Mouse (Mus musculus) cerebellum, adult 2 months (tissue): ENCODE data around the gene Nkx2-2.

Source experiments
- CTCF ChIP-seq: fragments of 200-500 bp; IDR thresholded peaks from 2 replicates; pipeline ENCODE4 v1.5.1; 2011; ENCODE audit warnings: low read depth, mild to moderate bottlenecking, control low read depth, low read length, moderate library complexity, borderline replicate concordance; ENCODE audit not compliant: insufficient read depth
- POLR2A ChIP-seq: fragments of 200-500 bp; IDR thresholded peaks from 2 replicates; pipeline ENCODE4 v1.6.1; 2011; ENCODE audit warnings: low read length, control low read depth, borderline replicate concordance; ENCODE audit not compliant: insufficient read depth

- TF ChIP-seq CTCF (no peak), POLR2A (no peak)
Measured at GRCm38 (mm10) chr2:147165376-147165775, 28.7 kb downstream of the Nkx2-2 start.
